In the genomic region with DNA sequence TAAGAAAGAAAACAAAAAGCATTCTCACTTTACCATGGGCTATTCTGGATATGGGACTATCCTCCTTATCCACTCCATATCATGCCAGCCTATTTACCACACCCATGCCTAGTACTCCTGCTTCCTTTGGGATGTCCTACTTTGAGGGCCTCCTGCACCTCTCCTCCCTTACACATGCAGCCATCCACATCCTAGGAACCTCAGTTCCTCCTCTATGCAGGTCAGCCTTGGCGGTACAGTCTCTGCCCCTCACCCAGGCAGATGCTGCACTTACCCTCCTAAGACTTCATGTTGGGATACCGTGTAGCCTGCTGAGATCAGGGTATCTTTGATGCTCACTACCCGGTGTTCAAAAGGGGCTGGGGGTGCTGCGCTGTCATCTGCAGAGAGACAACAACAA, we compare ENCODE assay signal across 33 mouse cellular contexts. TPM values are rescaled to one million over a fixed set of nuclear protein-coding genes. Genes with fewer than 3 reads are reported as not detected.
"Had no signal": no experiment of that assay in that cellular context is flagged by ENCODE, and none has a peak within 500 bp of the region (broad histone marks: within the 10 kb centered on the region; RNA-seq: fewer than 3 reads in every experiment).

No protein-coding gene starts in this region.

- ATAC-seq: hindbrain, embryonic 16.5 days; hindbrain, postnatal 0 days; inflammation-experienced regulatory T-cells, adult 6 months; intestine, embryonic 15.5 days; intestine, embryonic 16.5 days; intestine, postnatal 0 days had no signal

- DNase-seq: heart, postnatal 10 days; heart, postnatal 14 days; heart, postnatal 36 days; heart, postnatal 4 days; kidney, adult 11 months; kidney, adult 18-20 months; kidney, adult 2 months; kidney, adult 8-10 months; kidney, adult 9 months; kidney, postnatal 10 days; kidney, postnatal 14 days; kidney, postnatal 25 days; kidney, postnatal 36 days; kidney, postnatal 4 days; layer of hippocampus, adult 9-11 months; layer of hippocampus, postnatal 36 days had no signal

- H3K4me1 ChIP-seq: hindbrain, embryonic 10.5 days; hindbrain, embryonic 12.5 days; hindbrain, embryonic 13.5 days; hindbrain, embryonic 15.5 days; intestine, embryonic 15.5 days; kidney, embryonic 15.5 days had no signal

- H3K27me3 ChIP-seq: heart, embryonic 13.5 days; heart, embryonic 15.5 days; hindbrain, embryonic 12.5 days; hindbrain, embryonic 13.5 days; hindbrain, embryonic 15.5 days; intestine, embryonic 15.5 days; kidney, embryonic 15.5 days had no signal

- H3K9me3 ChIP-seq: heart, embryonic 13.5 days; heart, embryonic 15.5 days; hindbrain, embryonic 10.5 days; hindbrain, embryonic 12.5 days; hindbrain, embryonic 13.5 days; hindbrain, embryonic 15.5 days; intestine, embryonic 15.5 days; kidney, embryonic 15.5 days had no signal

- H3K27ac ChIP-seq: heart, embryonic 13.5 days; heart, embryonic 15.5 days; hindbrain, embryonic 10.5 days; hindbrain, embryonic 12.5 days; hindbrain, embryonic 13.5 days; hindbrain, embryonic 14.5 days; hindbrain, embryonic 15.5 days; hindbrain, postnatal 0 days; intestine, embryonic 15.5 days; kidney, embryonic 15.5 days; kidney, postnatal 0 days; layer of hippocampus, adult 2 months; left cerebral cortex, adult 2 months had no signal

- H3K4me3 ChIP-seq: heart, embryonic 13.5 days; heart, embryonic 15.5 days; hindbrain, embryonic 10.5 days; hindbrain, embryonic 12.5 days; hindbrain, embryonic 13.5 days; hindbrain, embryonic 15.5 days; intestine, embryonic 15.5 days; kidney, embryonic 15.5 days; layer of hippocampus, adult 2 months; left cerebral cortex, adult 2 months had no signal

- H3K36me3 ChIP-seq: hindbrain, embryonic 10.5 days; hindbrain, embryonic 12.5 days; hindbrain, embryonic 13.5 days; hindbrain, embryonic 15.5 days; intestine, embryonic 15.5 days; kidney, embryonic 15.5 days had no signal

RNA-seq across cellular contexts. Expression of gene Mylk3, which starts 32.9 kb away (rescaled TPM):
- polyA plus RNA-seq: inflammation-experienced regulatory T-cells, adult 6 months had no signal
